Mouse (Mus musculus) spleen, adult 12 weeks (tissue): ENCODE results near the gene Olfr1453.
"Not testable (repeated sequence)": the region's sequence is repeated elsewhere in the genome, so short reads cannot be mapped to it uniquely, and the experiment has no call there.

Experiments used
- DNase-seq: peaks from one replicate; pipeline ENCODE4 v3.0.0; 2022; ENCODE audit warnings: low spot score

Gene Olfr1453

DNA sequence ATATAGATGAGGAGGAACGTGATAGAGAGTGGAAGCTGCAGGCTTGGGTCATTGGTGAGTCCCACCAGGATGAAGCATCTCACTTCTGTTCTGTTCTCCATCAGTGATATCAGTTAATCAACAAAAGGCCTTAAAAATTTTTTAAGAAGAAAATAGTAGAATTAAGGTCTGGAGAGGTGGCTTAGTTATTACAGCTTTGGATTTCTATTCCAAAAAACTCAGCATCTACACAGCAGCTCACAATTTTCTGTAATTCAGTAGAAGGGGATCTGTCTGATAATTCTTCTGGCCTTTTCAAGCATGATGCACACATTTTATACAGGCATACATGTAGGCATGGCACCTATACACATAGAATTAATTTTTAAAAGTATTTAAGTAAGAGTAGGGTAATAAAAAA, at the start of gene Olfr1453:
TSS of gene Olfr1453 (minus strand) at position 101 of the 400 bp plus-strand sequence.
- no peak for DNase-seq

- no peak for DNase-seq
Measured at GRCm38 (mm10) chr19:13060310-13060709, 32.2 kb upstream of the Olfr1453 start, which contains the start of gene Olfr1454. Gene Olfr1454, plus strand, starts transcription at chr19:13060610.

GRCm38 (mm10) chr19:12994714-12995113, 33.4 kb downstream of the Olfr1453 start, which contains the start of gene Olfr1451:
Gene Olfr1451, plus strand, starts transcription at chr19:12995014.
- DNase-seq = no peak

GRCm38 (mm10) chr19:12992316-12992715, 35.8 kb downstream of the Olfr1453 start:
- not testable (repeated sequence) for DNase-seq
